Mouse (Mus musculus) regulatory T cell (primary cell): ENCODE data around the gene Catip.
"Not testable (repeated sequence)": the region's sequence is repeated elsewhere in the genome, so short reads cannot be mapped to it uniquely, and the experiment has no call there.

Experiments
- in situ Hi-C: fragments of 300-600 bp; cut with MboI, MseI; formaldehyde crosslinking; loops from one replicate; pipeline ENCODE4 v1.15.1; 2025; ENCODE audit warnings: high pct_unique_total_duplicates

Catip gene

DNA sequence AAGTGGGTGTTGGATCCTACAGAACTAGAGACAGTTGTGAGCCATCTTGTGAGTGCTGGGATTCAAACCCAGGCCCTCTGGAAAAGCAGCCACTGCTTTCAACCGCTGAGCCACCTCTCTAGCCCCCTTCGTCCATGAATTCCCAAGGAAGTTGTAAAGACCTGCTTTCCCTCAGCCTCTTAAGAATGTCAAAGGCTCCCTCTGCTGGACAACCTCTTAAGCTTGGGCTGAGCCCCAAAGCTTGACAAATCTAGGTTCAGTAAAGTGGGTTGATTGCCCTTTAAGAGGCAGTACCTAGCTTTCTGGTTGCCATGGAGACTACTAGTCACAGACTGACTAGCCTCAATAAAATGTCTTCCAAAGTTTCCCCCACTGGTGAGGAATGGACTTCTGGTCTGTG, at the start of gene Catip:
Gene Catip, plus strand, starts transcription at position 297 of the 400 bp plus-strand sequence.
- in situ Hi-C loops = no loop called here

DNA sequence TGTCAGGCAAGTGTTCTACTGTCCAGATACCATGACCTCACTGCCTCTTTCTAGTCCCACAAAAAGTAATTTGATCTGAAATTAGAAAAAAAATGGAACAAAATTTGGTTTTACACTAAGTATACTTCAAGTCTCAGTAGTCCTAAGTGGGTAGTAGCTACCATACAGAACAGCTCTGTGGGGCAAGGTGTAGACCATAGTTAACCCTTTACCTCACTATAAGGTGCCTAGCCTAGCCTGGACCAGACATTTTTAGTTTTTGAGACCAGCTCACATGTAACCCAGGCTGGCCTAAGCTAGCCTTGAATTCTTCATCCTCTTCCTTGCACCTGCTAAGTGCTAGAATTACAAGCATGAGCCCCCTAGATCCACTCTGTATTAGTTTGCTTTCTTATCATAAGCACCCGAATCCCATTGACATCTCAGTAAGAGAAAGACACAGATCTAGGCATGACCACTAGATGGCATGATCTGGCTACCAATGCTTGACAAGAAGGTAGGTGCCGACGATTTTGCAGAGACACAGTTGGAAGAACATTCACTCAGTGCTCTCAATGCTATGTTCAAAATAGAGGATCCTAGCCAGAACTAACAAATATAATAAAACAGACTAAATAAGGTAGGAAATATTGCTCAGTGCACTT, 48.7 kb upstream of the Catip start:
- in situ Hi-C loops = no loop called here

DNA sequence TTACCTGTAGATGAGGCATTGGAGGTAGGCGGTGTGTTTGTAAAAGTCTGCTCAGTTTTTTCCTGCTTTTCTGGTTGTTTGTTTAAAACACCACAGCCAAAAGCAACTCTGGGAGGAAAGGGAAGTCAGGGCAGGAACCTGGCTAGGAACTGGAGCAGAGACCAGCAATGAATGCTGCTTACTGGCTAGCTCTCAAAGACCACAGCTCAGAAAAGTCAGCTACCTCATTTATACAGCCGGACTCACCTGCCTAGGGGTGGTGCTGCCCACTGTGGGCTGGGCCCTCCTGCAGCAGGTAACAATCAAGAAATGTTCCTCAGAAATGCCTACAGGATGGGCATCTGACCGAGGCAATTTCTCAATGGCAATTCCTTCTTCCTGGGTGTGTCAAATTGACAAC, 47.1 kb upstream of the Catip start:
- in situ Hi-C loops = no loop called here

DNA sequence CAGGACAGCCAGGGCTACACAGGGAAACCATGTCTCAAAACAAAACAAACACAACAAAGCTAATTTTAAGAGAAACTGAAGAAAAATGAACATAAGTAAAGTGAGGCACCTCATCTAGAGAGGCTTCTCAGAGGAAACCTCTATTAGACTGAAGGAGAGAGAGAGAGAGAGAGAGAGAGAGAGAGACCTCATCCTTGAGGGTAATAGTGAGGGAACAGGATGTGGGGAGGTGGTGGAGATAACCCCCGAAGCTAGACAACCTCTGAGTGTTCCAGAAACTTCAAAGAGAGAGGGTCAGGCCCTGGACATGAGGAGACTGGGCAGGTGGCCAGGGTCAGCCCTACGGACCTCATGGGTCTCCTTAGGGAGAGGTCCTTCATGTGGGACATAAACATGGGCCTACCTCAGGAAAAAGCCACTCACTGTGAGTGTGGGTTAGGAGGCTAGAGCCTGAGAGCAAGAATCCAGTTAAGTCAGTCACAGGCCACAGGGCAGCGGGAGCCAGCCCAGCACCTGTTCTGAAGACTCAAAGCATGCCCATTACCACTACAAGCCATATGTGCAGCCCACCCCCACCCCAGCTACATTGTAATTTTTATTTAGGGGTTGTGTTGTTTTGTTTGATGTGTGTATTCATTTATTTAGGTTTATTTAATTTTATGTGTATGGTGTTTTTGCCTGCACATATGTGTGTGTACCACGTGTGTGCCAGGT, 45.6 kb upstream of the Catip start:
- in situ Hi-C loops = no loop called here

DNA sequence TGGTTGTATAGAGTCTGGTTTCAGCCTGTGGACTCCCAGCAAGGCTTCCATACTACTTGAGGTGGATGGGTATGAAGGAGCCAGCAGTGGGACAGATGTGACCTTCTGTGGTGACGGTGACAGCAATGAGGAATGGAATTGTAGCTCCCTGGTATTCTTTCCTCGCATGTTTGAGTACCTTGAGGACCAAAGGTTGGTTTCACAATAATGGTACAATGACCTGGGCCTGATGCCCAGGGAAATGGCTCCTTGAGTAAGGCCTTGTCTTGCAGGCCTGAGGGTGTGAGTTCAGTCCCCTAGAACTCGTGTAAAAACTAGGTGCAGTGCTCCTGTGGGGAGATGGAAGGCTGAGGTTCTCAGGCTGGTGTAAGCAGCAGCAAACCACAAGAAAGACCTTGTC, 43.2 kb upstream of the Catip start:
- in situ Hi-C loops = no loop called here

DNA sequence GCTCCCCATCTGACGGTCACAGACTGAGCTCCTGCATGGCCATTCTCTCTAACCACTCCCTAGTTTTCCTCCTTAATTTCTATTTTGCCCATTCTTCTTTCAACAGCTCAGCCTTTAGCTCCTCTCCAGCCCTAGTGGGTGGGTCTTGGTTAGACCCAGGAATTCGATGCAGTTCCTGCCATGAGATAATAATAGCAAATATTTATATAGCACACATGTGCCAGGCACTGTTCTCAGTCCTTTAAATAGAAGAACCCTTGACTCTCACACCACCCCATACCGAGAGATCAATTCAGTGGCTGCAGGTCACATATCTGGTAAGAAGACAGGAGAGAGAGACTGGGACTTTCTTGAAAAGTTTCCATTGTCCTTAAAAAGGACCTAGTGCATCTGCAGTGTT, 40.5 kb upstream of the Catip start:
- in situ Hi-C loops = no loop called here

DNA sequence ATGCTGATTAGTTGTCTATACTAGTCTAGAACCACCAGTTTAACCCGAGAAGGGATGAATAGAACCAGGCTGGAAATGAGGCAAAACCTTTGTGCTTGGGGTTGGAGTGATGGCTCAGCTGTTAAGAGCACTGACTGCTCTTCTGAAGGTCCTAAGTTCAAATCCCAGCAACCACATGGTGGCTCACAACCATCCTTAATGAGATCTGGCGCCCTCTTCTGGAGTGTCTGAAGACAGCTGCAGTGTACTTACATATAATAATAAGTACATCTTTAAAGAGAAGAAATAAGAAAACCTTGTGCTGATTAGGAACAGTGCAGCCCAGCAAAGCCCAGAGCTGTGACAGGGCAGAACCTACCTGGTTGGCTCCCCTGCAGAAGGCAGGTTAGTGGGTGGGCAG, 35.0 kb upstream of the Catip start:
- in situ Hi-C loops = not testable (repeated sequence)

DNA sequence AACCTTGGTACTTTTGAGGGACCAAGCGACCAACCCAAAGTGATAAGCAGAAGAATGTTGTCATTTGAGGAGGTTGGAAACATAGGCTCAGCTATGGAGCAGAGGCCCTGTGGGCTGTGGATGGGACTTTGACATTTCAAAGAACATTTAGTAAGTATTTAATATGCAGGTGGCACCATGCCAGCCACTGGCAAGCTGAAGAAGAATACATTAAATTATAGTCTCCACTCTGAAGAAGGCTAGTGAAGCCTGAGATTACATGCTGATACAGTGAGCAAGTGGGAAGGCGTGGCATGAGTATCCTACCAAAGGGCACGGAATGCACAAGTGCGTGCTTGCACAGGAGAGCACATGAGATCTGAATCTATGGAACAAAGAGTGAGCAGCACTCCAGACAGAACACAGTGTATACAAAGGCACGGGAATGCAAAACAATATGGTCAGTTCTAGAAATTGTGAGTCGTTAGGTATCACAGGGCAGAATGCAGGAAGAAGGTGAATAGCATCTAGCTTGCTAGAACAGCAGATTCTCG, 31.9 kb upstream of the Catip start:
- in situ Hi-C loops = loop anchor here (10.0 kb wide), 1 partner anchor 1745 kb away; the partner anchor contains the start of gene Smarcal1

DNA sequence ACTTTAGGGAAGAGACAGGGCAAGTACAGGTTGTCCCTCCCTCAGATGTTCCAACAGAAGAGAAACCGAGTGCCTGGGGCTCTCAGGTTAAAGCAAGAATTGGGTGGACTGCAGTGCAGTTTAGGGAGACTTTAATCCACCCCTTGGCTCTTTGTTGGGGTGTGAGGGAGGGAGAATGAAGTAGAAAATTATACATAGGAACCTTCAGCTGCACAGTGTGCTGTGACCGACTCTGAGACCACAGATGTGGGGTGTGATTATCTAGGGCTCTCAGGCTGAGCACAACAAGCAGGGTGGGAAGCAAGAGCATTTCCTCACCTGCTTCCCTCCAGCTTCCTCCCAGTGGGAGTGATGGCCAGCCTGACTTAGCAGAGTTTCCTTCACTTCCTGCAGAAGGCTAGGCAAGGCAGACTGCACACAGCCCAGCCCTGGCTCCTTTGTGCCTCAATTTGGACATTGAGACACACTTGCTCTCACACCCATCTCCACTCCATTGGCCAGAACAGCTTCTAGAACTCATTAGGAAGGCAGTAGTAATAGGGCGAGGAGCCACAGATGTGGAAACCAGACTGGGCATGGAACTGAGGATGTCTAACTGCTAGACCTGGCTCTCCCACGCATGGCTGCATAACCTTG, 30.7 kb upstream of the Catip start:
- in situ Hi-C loops = loop anchor here (10.0 kb wide), 1 partner anchor 1746 kb away; the partner anchor contains the start of gene Smarcal1

DNA sequence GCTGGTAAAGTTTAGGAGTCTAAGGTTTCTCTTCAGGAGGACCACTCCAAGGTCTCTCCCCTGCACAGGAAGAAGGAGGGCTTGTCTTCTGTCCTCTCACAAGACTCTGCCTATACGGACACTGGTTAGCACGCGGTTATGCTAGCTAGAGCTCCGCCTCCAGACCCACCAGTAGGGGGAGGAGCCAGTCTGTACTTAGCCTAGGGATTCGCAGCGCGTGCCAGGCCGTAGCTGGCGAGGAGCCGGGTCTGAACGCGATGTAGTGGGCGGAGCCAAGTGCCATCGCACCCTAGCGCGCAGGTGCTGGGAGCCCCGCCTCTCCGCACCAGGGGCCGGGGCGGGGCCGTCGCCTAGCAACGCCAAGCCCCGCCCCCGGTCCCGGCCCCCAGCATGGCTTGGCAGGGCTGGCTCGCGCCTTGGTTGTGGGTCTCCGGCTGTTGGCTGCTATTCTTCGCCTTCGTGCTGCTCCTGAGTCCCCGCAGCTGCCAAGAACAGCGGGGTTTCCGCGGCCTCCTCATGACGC, 29.6 kb upstream of the Catip start:
- in situ Hi-C loops = loop anchor here (10.0 kb wide), 1 partner anchor 1748 kb away; the partner anchor contains the start of gene Smarcal1

DNA sequence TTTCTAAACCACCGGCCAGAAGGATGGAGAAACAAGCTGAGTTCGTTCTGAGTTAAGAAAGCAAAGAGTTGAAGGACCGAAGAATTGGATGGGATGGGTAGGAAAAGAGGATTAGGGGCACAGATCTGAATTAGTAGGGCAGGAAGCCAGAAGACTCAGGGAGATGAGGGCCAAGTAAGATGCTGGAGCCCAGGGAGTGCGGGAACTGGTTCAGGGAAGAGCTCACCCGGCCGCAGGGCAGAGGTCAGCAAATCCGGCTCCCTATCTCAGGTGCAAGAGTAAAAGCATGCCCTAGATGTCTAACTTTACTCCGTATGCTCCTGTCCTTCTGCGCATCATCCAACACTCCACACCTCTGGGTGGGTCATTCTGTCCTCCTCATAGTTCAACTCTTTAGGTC, 29.0 kb upstream of the Catip start:
- in situ Hi-C loops = loop anchor here (10.0 kb wide), 1 partner anchor 1748 kb away; the partner anchor contains the start of gene Smarcal1

DNA sequence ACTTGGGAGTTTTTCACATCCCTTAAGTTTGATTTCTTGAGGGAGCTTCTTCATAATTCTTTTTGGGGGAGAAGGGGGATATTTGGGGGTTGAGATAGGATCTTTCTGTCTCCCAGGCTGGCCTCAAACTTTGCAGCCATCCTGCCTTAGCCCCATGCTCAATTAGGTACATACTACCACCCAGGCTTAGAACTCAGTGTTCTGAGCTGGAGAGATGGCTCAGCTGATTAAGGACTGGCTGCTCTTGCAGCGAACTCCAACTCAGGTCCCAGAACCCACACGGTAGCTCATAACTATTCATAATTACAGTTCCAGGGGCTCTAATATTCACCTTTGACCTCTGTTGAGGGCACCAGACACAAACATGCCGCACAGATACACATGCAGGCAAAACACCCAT, 27.3 kb upstream of the Catip start:
- in situ Hi-C loops = loop anchor here (10.0 kb wide), 1 partner anchor 1750 kb away; the partner anchor contains the start of gene Smarcal1

DNA sequence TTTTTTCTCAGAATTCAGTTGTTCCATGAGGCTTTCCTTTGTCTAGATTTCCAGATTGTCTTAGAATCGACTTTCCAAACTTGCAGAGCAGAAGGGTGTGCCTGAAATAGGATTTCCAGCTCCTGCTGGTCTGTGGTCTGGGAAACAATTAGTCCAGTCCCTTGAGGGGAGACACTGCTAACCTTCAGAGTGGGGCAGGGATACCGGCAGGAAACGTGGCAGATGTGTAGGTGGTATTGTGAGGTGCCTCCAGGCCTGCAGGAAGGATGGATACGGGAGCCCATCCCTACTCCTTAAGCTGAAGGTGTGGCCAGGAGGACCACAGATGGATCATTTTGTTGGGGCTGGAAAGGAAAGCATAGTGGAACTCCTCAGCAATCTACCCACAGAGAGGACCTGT, 26.9 kb upstream of the Catip start:
- in situ Hi-C loops = loop anchor here (10.0 kb wide), 1 partner anchor 1750 kb away; the partner anchor contains the start of gene Smarcal1

DNA sequence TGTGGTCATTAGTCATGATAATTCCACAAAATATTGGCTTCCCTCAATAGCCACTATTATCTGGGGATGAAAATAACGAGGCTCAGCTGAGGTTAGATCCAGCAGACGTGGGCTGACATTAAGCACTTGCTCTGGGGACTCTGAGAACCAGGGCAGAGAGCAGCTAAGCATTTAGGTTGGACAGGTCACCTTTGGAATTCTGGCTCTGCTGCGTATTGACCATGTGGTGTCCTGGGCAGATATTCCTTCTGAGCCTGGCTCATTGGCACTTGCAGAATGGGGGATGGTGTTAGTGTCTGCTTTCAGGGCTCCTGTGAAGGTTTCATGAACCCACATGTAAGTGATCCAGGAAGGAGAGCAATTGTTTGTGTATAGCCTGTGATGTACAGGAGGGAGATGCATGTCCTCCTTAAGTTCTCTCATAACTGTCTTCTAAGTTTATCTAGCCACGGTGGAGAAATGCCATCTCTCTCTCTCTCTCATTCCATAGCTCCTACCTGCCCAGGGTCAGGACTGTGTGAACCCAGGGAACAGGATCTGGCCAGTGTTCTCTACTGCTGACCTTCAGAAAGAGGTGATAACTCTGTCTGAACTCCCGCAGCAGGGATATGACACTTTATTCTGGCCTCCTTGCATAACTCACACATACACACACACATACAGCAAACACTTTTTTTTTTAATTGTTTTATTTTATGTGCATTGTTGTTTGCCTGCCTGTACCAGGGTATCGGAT, 26.3 kb upstream of the Catip start:
- in situ Hi-C loops = loop anchor here (10.0 kb wide), 1 partner anchor 1751 kb away; the partner anchor contains the start of gene Smarcal1

DNA sequence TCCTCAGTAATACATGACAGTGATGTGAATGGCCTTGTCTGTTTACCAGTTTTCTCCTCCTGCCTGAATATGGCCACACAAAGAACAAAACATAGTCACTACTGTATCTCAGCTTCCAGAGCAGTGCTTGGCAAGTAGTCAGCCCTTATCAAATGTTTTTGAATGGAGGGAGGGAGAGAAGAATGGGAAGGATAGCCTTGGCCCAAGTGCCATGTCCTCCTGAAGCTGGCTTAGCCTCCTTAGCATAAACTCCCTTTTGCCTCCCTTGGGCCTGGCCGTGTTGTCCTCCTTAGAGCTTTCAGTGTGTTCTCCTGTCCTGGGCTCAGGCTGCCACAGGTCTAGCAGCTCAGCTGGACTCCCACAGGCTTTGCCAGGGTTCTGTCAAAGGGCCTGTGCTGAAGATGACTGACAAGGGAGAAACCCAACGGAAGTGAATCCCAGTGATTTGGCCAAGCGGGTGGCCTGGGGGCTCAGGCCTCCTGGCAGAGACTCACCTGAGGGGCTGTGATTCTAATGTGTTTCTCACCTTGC, 24.6 kb upstream of the Catip start:
- in situ Hi-C loops = loop anchor here (10.0 kb wide), 1 partner anchor 1753 kb away; the partner anchor contains the start of gene Smarcal1

DNA sequence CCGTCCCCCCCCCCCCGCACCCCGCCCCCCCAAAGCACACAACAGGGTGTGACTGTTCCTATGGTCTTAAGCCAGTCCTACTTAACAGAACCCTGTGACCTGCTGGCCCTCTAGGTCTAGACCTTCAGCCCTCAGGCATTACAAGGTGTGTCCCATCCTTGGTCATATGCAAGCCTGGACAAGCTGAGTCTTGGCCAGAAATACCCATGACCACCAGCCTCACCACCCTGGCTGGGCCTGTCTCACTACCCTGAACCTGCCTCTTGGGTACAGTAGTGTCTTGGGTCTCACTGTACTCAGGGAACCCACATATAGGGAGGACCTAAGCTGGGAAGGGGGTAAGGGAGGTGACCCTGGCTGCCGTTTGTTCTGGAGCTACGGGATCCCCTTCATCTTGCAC, 23.9 kb upstream of the Catip start:
- in situ Hi-C loops = loop anchor here (10.0 kb wide), 1 partner anchor 1753 kb away; the partner anchor contains the start of gene Smarcal1

DNA sequence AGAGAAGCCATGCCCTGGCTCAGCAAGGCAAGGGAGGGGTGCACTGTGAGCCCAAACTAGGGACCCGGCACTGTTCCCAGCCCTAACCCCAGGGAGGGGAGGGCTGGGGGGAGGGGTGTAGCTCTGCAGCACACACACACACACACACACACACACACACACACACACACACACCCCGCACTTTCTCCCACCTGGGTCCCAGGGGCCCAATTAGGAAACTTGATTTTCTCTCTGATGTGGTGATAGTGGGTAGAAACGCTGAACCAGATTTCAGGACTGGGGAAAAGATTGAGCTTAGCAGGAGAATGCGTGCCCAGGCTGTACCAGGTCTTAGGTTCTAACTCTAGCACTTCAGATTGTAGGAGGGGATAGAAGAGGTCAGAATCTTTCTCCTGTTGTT, 23.3 kb upstream of the Catip start:
- in situ Hi-C loops = loop anchor here (10.0 kb wide), 1 partner anchor 1754 kb away; the partner anchor contains the start of gene Smarcal1

DNA sequence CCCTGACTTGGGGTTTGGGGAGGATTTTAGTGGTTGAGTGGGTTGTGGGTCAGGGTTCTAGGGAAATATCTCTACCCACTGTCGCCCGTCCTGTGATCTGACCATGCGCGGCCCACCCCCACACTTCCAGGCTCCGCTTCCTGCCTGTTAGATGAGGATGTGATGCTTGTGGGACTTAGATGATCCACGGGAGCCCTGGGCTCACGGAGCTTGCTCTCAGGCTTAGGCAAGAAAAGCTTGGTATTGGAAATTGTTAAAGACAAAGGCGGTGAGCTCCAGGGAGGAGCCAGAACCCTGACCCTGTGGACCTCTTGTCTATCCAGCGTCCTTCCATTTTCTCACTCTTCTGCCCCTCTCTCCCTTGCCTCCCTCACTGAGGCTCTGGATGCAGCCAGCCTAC, 22.0 kb upstream of the Catip start:
- in situ Hi-C loops = loop anchor here (10.0 kb wide), 1 partner anchor 1755 kb away; the partner anchor contains the start of gene Smarcal1

DNA sequence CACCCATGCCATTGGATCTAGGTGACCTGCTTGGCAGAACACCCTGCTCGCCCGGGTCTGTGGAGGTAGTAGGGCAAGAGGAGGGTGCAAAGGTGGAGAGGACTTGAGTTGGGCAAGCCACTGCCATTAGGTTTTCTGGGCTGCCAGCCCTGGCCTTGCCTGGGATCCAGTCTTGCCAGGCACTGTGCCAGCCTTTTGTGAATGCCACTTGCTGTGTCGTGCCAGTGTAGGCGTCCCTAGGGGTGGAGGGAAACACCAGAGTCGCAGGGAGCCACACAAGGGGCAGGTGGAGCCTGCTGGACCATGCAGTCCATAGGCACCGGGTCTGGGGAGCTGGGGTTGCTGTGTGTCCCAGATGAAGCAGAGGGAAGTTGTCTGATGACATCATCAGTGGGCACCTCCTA, 21.5 kb upstream of the Catip start:
- in situ Hi-C loops = no loop called here

DNA sequence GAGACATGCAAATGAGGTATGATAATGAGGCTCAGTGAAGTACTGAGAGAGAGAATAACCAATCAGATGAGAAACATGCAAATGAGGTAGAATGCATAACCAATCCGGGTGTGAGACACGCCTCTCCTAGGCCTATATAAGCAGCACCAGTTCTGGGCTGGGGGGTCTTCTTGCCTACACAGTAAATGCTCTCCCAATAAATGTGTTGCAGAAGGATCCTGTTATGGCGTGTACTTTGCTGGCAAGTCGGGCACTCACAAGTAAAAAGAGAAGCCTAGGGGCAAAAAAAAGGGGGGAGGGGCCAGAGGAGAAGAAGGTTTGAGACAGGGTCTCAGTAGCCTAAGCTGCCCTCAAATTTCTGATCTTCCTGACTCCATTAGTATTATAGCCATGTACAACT, 20.9 kb upstream of the Catip start:
- in situ Hi-C loops = not testable (repeated sequence)

DNA sequence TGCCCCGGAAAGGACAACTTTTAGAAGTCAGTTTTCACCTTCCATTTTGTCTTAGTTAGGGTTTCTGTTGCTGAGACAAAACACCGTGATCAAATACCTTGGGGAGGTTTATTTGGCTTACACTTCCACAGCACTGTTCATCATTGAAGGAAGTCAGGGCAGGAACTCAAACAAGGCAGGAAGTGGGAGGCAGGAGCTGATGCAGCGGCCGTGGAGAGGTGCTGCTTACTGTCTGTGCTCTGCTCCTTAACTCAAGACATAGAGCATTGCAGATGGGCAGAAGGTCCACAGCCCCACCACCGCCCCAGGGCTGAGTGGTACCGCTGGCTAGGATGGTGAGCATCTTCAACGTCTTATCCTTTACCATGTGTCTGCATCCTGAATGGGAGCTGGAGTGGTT, 20.0 kb upstream of the Catip start:
- in situ Hi-C loops = no loop called here
